Mouse (Mus musculus) myocyte (in vitro differentiated cells): ENCODE results near the gene Gpha2.

Experiments used
- CEBPB ChIP-seq: IDR thresholded peaks from 2 replicates; pipeline ENCODE4 v1.6.1; 2011; ENCODE audit warnings: mild to moderate bottlenecking, moderate library complexity; ENCODE audit not compliant: poor library complexity, insufficient read depth, severe bottlenecking
- POLR2AphosphoS2 ChIP-seq: IDR thresholded peaks from one replicate; pipeline ENCODE4 v1.6.1; 2011; ENCODE audit warnings: low read depth, control low read depth; ENCODE audit not compliant: insufficient read length
- TCF12 ChIP-seq: IDR thresholded peaks from one replicate; pipeline ENCODE4 v1.6.1; 2011; ENCODE audit warnings: mild to moderate bottlenecking, control low read depth; ENCODE audit not compliant: poor library complexity, insufficient read depth, severe bottlenecking

- TF ChIP-seq TCF12 (no peak), POLR2AphosphoS2 (no peak), CEBPB (no peak)
These were observed 7.5 kb downstream of the Gpha2 start for GRCm38 (mm10) chr19:6233647-6234046.
